Mouse (Mus musculus) ES-Bruce4 (cell line): ENCODE measurements around the gene Tcte1.

Experiments
- CTCF ChIP-seq: IDR thresholded peaks from one replicate; pipeline ENCODE4 v1.8.1; 2011; ENCODE audit warnings: low read depth, low read length
- EP300 ChIP-seq: IDR thresholded peaks from 2 replicates; pipeline ENCODE4 v1.6.1; 2011; ENCODE audit warnings: low read depth, low read length; ENCODE audit not compliant: insufficient read depth
- POLR2A ChIP-seq: IDR thresholded peaks from one replicate; pipeline ENCODE4 v1.8.1; 2011; ENCODE audit warnings: low read length; ENCODE audit not compliant: insufficient read depth

GRCm38 (mm10) chr17:45551816-45552451 is 28.7 kb downstream of the Tcte1 start:
- peak; percentile 91 for TF ChIP-seq CTCF
- no peak for TF ChIP-seq POLR2A
- no peak for TF ChIP-seq EP300
